ENCODE assay signal across 22 mouse cellular contexts in genomic region chr6:120517311-120517710, GRCm38 (mm10). TPM values are rescaled to one million over a fixed set of nuclear protein-coding genes. Genes with fewer than 3 reads are reported as not detected.
DNase-seq lines count a peak whose midpoint lies in the region; ATAC-seq and TF ChIP-seq lines count a peak whose summit lies in the region.
"Had no signal": no experiment of that assay in that cellular context is flagged by ENCODE, and none has a peak within 500 bp of the region (broad histone marks: within the 10 kb centered on the region; RNA-seq: fewer than 3 reads in every experiment).

No protein-coding gene starts in this region.

- DNase-seq in gastrocnemius, adult 2 months, result no peak
- DNase-seq in gastrocnemius, adult 8-10 months (ENCODE audit: low spot score in 2 of 2), result no peak
- peak; percentile 26 for DNase-seq in ovary, adult 18-20 months (ENCODE audit: low spot score)
- no peak for DNase-seq in ovary, postnatal 14 days (ENCODE audit: low spot score)
- no peak for DNase-seq in liver, postnatal 0 days
- no peak for DNase-seq in kidney, postnatal 36 days
- DNase-seq: cerebellum, adult 8-10 months; gastrocnemius, postnatal 10 days; heart, postnatal 14 days; layer of hippocampus, adult 9-11 months; lung, adult 2 months; retina, postnatal 1 day; thymus, postnatal 36 days had no signal

- H3K4me3 ChIP-seq in gastrocnemius, adult 2 months, result no peak overlapping the region
- H3K4me3 ChIP-seq in cortical plate, adult 2 months (ENCODE audit: insufficient read depth, low read length), result no peak overlapping the region
- H3K4me3 ChIP-seq in liver, postnatal 0 days (ENCODE audit: low read depth, low read length), result no peak overlapping the region
- no peak overlapping the region for H3K4me3 ChIP-seq in neural tube, embryonic 15.5 days (replicated peaks)
- H3K4me3 ChIP-seq: forebrain, embryonic 15.5 days; kidney, embryonic 15.5 days; neural tube, embryonic 12.5 days had no signal

- H3K36me3 ChIP-seq in liver, postnatal 0 days (replicated peaks; ENCODE audit: insufficient read depth, low read length), result peaks cover 25% of the 10 kb centered on the region
- H3K36me3 ChIP-seq in neural tube, embryonic 15.5 days, result peaks cover 57% of the 10 kb centered on the region

- no peaks in the 10 kb centered on the region for H3K9me3 ChIP-seq in liver, postnatal 0 days (ENCODE audit: low read length)
- no peaks in the 10 kb centered on the region for H3K9me3 ChIP-seq in neural tube, embryonic 15.5 days (replicated peaks)
- H3K9me3 ChIP-seq: forebrain, embryonic 15.5 days; kidney, embryonic 15.5 days; neural tube, embryonic 12.5 days had no signal

- no peak for ATAC-seq in liver, postnatal 0 days
- ATAC-seq in neural tube, embryonic 15.5 days (ENCODE audit: low FRiP score), result no peak
- ATAC-seq: activated CD4-positive, CD25-positive, alpha-beta regulatory T cell, adult 4 months; forebrain, embryonic 15.5 days had no signal

- WGBS in liver, postnatal 0 days (ENCODE audit: insufficient replicate concordance), result 79% methylated on average over 5 of the region's 5 CpGs
- 89% methylated on average over 5 of the region's 5 CpGs for WGBS in neural tube, embryonic 15.5 days

- TF ChIP-seq EP300 in liver, postnatal 0 days (IDR thresholded peaks at IDR 0.05; ENCODE audit: low read depth), result no peak

- no peaks in the 10 kb centered on the region for H3K27me3 ChIP-seq in liver, postnatal 0 days (ENCODE audit: insufficient read depth, low read length)
- H3K27me3 ChIP-seq in neural tube, embryonic 15.5 days (replicated peaks), result no peaks in the 10 kb centered on the region
- H3K27me3 ChIP-seq: CH12.LX; forebrain, embryonic 15.5 days; kidney, embryonic 15.5 days; neural tube, embryonic 12.5 days had no signal

- H3K27ac ChIP-seq in gastrocnemius, adult 2 months, result peak overlapping the region; percentile 5; the same call in 1 of the 2 replicates
- H3K27ac ChIP-seq in cortical plate, adult 2 months (ENCODE audit: insufficient read depth, low read length), result peak overlapping the region; percentile 40; the same call in 1 of the 2 replicates
- H3K27ac ChIP-seq in liver, postnatal 0 days (ENCODE audit: low read depth), result peak overlapping the region; percentile 46; the same call in 1 of the 2 replicates
- H3K27ac ChIP-seq in neural tube, embryonic 15.5 days (replicated peaks), result no peak overlapping the region
- H3K27ac ChIP-seq: forebrain, embryonic 15.5 days; kidney, embryonic 15.5 days; macrophage; neural tube, embryonic 12.5 days had no signal

- no peak for TF ChIP-seq POLR2A in cortical plate, adult 2 months (IDR thresholded peaks at IDR 0.05; ENCODE audit: extremely low read depth, insufficient read depth, low read length)

- TF ChIP-seq CTCF in gastrocnemius, adult 2 months (IDR thresholded peaks at IDR 0.05), result no peak
- TF ChIP-seq CTCF in cortical plate, adult 2 months (IDR thresholded peaks at IDR 0.05; ENCODE audit: extremely low read depth, insufficient read depth, low read length), result no peak
- TF ChIP-seq CTCF in liver, postnatal 0 days (IDR thresholded peaks at IDR 0.05; ENCODE audit: low read depth), result no peak

- H3K9ac ChIP-seq in liver, postnatal 0 days (replicated peaks), result no peak overlapping the region
- no peak overlapping the region for H3K9ac ChIP-seq in neural tube, embryonic 15.5 days (replicated peaks)
- H3K9ac ChIP-seq: forebrain, embryonic 15.5 days; kidney, embryonic 15.5 days; neural tube, embryonic 12.5 days had no signal

- peaks cover 3% of the 10 kb centered on the region; the same call in 1 of the 2 replicates for H3K4me1 ChIP-seq in cortical plate, adult 2 months (ENCODE audit: control insufficient read depth, insufficient read depth, low read length)
- H3K4me1 ChIP-seq in liver, postnatal 0 days (ENCODE audit: insufficient read depth), result peaks cover 14% of the 10 kb centered on the region
- no peaks in the 10 kb centered on the region for H3K4me1 ChIP-seq in neural tube, embryonic 15.5 days
- H3K4me1 ChIP-seq: forebrain, embryonic 15.5 days; kidney, embryonic 15.5 days; neural tube, embryonic 12.5 days had no signal

- intact Hi-C loops in gastrocnemius, adult 2 months (cut with DNase I), result no loop called here

- no peak overlapping the region for H3K4me2 ChIP-seq in liver, postnatal 0 days (ENCODE audit: low read depth, low read length)
- no peak overlapping the region for H3K4me2 ChIP-seq in neural tube, embryonic 15.5 days
- H3K4me2 ChIP-seq: forebrain, embryonic 15.5 days; kidney, embryonic 15.5 days; neural tube, embryonic 12.5 days had no signal

RNA-seq across cellular contexts. Expression of gene Hdhd5, which starts 13.8 kb away (rescaled TPM):
- total RNA-seq in gastrocnemius, adult 2 months (2021), result 10 to 100 TPM; 19.4 to 28.5 TPM
- 10 to 100 TPM; 21.1 to 23.2 (median 22.1) TPM for total RNA-seq in gastrocnemius, adult 8-10 months (2022)
- 45.6 and 46.9 TPM in 2 replicates for polyA plus RNA-seq in cortical plate, adult 2 months (2012; rRNA removed)
- polyA plus RNA-seq in liver, postnatal 0 days (2015; fragmentation: Nextera tagmentation; extraction: Ambion mirVana), result 6.6 and 7.1 TPM in 2 replicates
- polyA plus RNA-seq in neural tube, embryonic 15.5 days (2015; fragmentation: Nextera tagmentation; extraction: Ambion mirVana), result 16.8 and 18.8 TPM in 2 replicates

RNA-seq across cellular contexts. Expression of gene Tmem121b, which starts 23.7 kb away (rescaled TPM):
- not detected for total RNA-seq in gastrocnemius, adult 2 months (2021)
- not detected for total RNA-seq in gastrocnemius, adult 8-10 months (2022)
- polyA plus RNA-seq in cortical plate, adult 2 months (2012; rRNA removed), result 39.3 and 40.5 TPM in 2 replicates
- polyA plus RNA-seq in liver, postnatal 0 days (2015; fragmentation: Nextera tagmentation; extraction: Ambion mirVana), result not detected in 2 replicates
- polyA plus RNA-seq in neural tube, embryonic 15.5 days (2015; fragmentation: Nextera tagmentation; extraction: Ambion mirVana), result 2.1 and 2.3 TPM in 2 replicates
- total RNA-seq: CH12.LX; heart, adult 8-10 months had no signal
- polyA plus RNA-seq: macrophage had no signal

RNA-seq across cellular contexts. Expression of gene Il17ra, which starts 54.3 kb away (rescaled TPM):
- 1 to 10 TPM in 1 of 2 experiments, under 1 TPM in 1; 0.99 to 2.0 TPM for total RNA-seq in gastrocnemius, adult 2 months (2021)
- 1 to 10 TPM in 3 of 4 experiments, under 1 TPM in 1; 0.75 to 2.6 (median 1.3) TPM for total RNA-seq in gastrocnemius, adult 8-10 months (2022)
- polyA plus RNA-seq in cortical plate, adult 2 months (2012; rRNA removed), result 16.6 and 17.9 TPM in 2 replicates
- polyA plus RNA-seq in liver, postnatal 0 days (2015; fragmentation: Nextera tagmentation; extraction: Ambion mirVana), result 9.4 and 10.6 TPM in 2 replicates
- 4.0 and 10.4 TPM in 2 replicates for polyA plus RNA-seq in neural tube, embryonic 15.5 days (2015; fragmentation: Nextera tagmentation; extraction: Ambion mirVana)

Comparison
In these comparisons a context has a peak if more than half of its experiments do, and no peak if none do; other contexts are left out.
1. RNA of gene Tmem121b, which starts 23.7 kb away (polyA plus RNA-seq): 39.3 to 40.5 TPM in cortical plate, adult 2 months; 2.1 to 2.3 TPM in neural tube, embryonic 15.5 days and not detected in liver, postnatal 0 days; every median in the first group is over 10 times any median in the second.